Mouse (Mus musculus) liver, embryonic 16.5 days (tissue): ENCODE measurements at regions not wholly inside any gene's neighbourhood (a gene's known extent, or its start where the extent isn't known, plus 50 kb on each side); places are given as distances from the start of the nearest gene placed in this dataset.

Experiments used
- ATAC-seq: fragments of 200-750 bp; cut with Nextera tagmentation; 2 replicates; pipeline ENCODE4 v1.8.0; 2017; ENCODE audit warnings: low read depth, mild to moderate bottlenecking, moderate number of reproducible peaks, moderate library complexity
- H3K27ac ChIP-seq: fragments of 300-500 bp; sonication (generic); 2 replicates; pipeline ENCODE4 v1.5.1; 2014; ENCODE audit warnings: mild to moderate bottlenecking, low read length
- H3K27me3 ChIP-seq: fragments of 300-500 bp; sonication (generic); 2 replicates; pipeline ENCODE4 v1.6.1; 2014; ENCODE audit warnings: low read depth, low read length, mixed read lengths; ENCODE audit not compliant: control insufficient read depth, insufficient read depth
- H3K36me3 ChIP-seq: fragments of 300-500 bp; sonication (generic); 2 replicates; pipeline ENCODE4 v1.6.1; 2014; ENCODE audit warnings: mild to moderate bottlenecking; ENCODE audit not compliant: control insufficient read depth, insufficient read depth
- H3K4me1 ChIP-seq: fragments of 300-500 bp; sonication (generic); 2 replicates; pipeline ENCODE4 v1.6.1; 2014; ENCODE audit warnings: low read depth, low read length, mixed read lengths; ENCODE audit not compliant: control insufficient read depth
- H3K4me2 ChIP-seq: fragments of 300-500 bp; sonication (generic); 2 replicates; pipeline ENCODE4 v1.6.1; 2014; ENCODE audit warnings: low read depth, low read length, mixed read lengths
- H3K4me3 ChIP-seq: fragments of 300-500 bp; sonication (generic); 2 replicates; pipeline ENCODE4 v1.5.1; 2014; ENCODE audit warnings: low read depth, mild to moderate bottlenecking, low read length
- H3K9ac ChIP-seq: fragments of 300-500 bp; sonication (generic); 2 replicates; pipeline ENCODE4 v1.6.1; 2014; ENCODE audit warnings: low read depth, low read length
- H3K9me3 ChIP-seq: fragments of 300-500 bp; sonication (generic); replicated peaks from 2 replicates; pipeline ENCODE4 v1.6.1; 2016; ENCODE audit warnings: low read length; ENCODE audit not compliant: control insufficient read depth
- WGBS: fragments of 180-500 bp; shearing (Covaris S2); extraction: QIAGEN DNeasy Blood & Tissue Kit; methylation state at CpG from one replicate; pipeline ENCODE4 v1.1.7; 2014; ENCODE audit not compliant: insufficient replicate concordance; 5-methylcytosine and 5-hydroxymethylcytosine counted together

GRCm38 (mm10) chr9:61689939-61690338 lies 224.4 kb downstream of the Rplp1 start:
- ATAC-seq = no peak
- no peaks in the 10 kb centered on the region for H3K36me3 ChIP-seq
- no peaks in the 10 kb centered on the region for H3K9me3 ChIP-seq
- no peaks in the 10 kb centered on the region for H3K4me1 ChIP-seq
- no peak overlapping the region for H3K4me2 ChIP-seq
- H3K4me3 ChIP-seq = no peak overlapping the region
- H3K27ac ChIP-seq = no peak overlapping the region
- 71% methylated on average over 7 of the region's 7 CpGs for WGBS
- H3K9ac ChIP-seq = no peak overlapping the region
- no peaks in the 10 kb centered on the region for H3K27me3 ChIP-seq

GRCm38 (mm10) chr9:61689516-61689915 lies 224.8 kb downstream of the Rplp1 start:
- ATAC-seq = no peak

GRCm38 (mm10) chr9:61683557-61683956 lies 230.8 kb downstream of the Rplp1 start:
- H3K9ac ChIP-seq = no peak overlapping the region
- 47% methylated on average over 4 of the region's 4 CpGs for WGBS
- no peaks in the 10 kb centered on the region; the same call in 1 of the 2 replicates for H3K4me1 ChIP-seq

More at GRCm38 (mm10) chr9:61689516-61689915, 224.8 kb downstream of the Rplp1 start:
- Histone ChIP-seq H3K27ac (no peak overlapping the region), H3K36me3 (no peaks in the 10 kb centered on the region), H3K27me3 (no peaks in the 10 kb centered on the region), H3K4me2 (no peak overlapping the region), H3K4me1 (no peaks in the 10 kb centered on the region), H3K4me3 (no peak overlapping the region), H3K9ac (no peak overlapping the region), H3K9me3 (no peaks in the 10 kb centered on the region)
- 47% methylated on average over 5 of the region's 5 CpGs for WGBS

GRCm38 (mm10) chr9:61682744-61683259 lies 231.5 kb downstream of the Rplp1 start:
- H3K9me3 ChIP-seq = no peaks in the 10 kb centered on the region
- 37% methylated on average over 5 of the region's 5 CpGs for WGBS
- no peak overlapping the region for H3K4me2 ChIP-seq
- H3K27ac ChIP-seq = no peak overlapping the region
- H3K36me3 ChIP-seq = no peaks in the 10 kb centered on the region
- H3K9ac ChIP-seq = no peak overlapping the region
- H3K4me3 ChIP-seq = no peak overlapping the region
- no peaks in the 10 kb centered on the region; the same call in 1 of the 2 replicates for H3K4me1 ChIP-seq
- H3K27me3 ChIP-seq = no peaks in the 10 kb centered on the region
- ATAC-seq = no peak

More at GRCm38 (mm10) chr9:61683557-61683956, 230.8 kb downstream of the Rplp1 start:
- Histone ChIP-seq H3K4me2 (no peak overlapping the region), H3K4me3 (no peak overlapping the region), H3K27me3 (no peaks in the 10 kb centered on the region), H3K9me3 (no peaks in the 10 kb centered on the region), H3K27ac (no peak overlapping the region), H3K36me3 (no peaks in the 10 kb centered on the region)
- ATAC-seq = no peak

- no peak for ATAC-seq
- no peaks in the 10 kb centered on the region for H3K27me3 ChIP-seq
- H3K27ac ChIP-seq = no peak overlapping the region; the same call in 1 of the 2 replicates
- H3K36me3 ChIP-seq = no peaks in the 10 kb centered on the region
- 20% methylated on average over 4 of the region's 4 CpGs for WGBS
- H3K4me1 ChIP-seq = no peaks in the 10 kb centered on the region; the same call in 1 of the 2 replicates
- no peak overlapping the region for H3K4me3 ChIP-seq
- H3K9ac ChIP-seq = no peak overlapping the region
- no peak overlapping the region for H3K4me2 ChIP-seq
- H3K9me3 ChIP-seq = no peaks in the 10 kb centered on the region
Observed at GRCm38 (mm10) chr9:61682316-61682715, 232.0 kb downstream of the Rplp1 start.

GRCm38 (mm10) chr9:61681406-61681805 lies 232.9 kb downstream of the Rplp1 start:
- ATAC-seq = no peak
- Histone ChIP-seq H3K4me3 (no peak overlapping the region), H3K4me1 (no peaks in the 10 kb centered on the region; the same call in 1 of the 2 replicates), H3K27ac (no peak overlapping the region), H3K9ac (no peak overlapping the region), H3K27me3 (no peaks in the 10 kb centered on the region), H3K9me3 (no peaks in the 10 kb centered on the region), H3K36me3 (no peaks in the 10 kb centered on the region), H3K4me2 (no peak overlapping the region)
- 21% methylated on average over 5 of the region's 5 CpGs for WGBS

GRCm38 (mm10) chr9:61680911-61681311 lies 233.4 kb downstream of the Rplp1 start:
- Histone ChIP-seq H3K27me3 (no peaks in the 10 kb centered on the region), H3K9me3 (no peaks in the 10 kb centered on the region), H3K27ac (no peak overlapping the region), H3K4me3 (no peak overlapping the region), H3K4me1 (no peaks in the 10 kb centered on the region; the same call in 1 of the 2 replicates), H3K9ac (no peak overlapping the region), H3K36me3 (no peaks in the 10 kb centered on the region), H3K4me2 (no peak overlapping the region)
- no peak for ATAC-seq
- WGBS = 22% methylated on average over 5 of the region's 6 CpGs

- Histone ChIP-seq H3K4me2 (no peak overlapping the region), H3K9ac (no peak overlapping the region), H3K9me3 (no peaks in the 10 kb centered on the region), H3K27ac (no peak overlapping the region), H3K4me1 (no peaks in the 10 kb centered on the region; the same call in 1 of the 2 replicates), H3K27me3 (no peaks in the 10 kb centered on the region), H3K4me3 (no peak overlapping the region), H3K36me3 (no peaks in the 10 kb centered on the region)
- WGBS = 25% methylated on average over 6 of the region's 6 CpGs
- no peak for ATAC-seq
Observed at GRCm38 (mm10) chr9:61679686-61680085, 234.7 kb downstream of the Rplp1 start.

GRCm38 (mm10) chr9:61677603-61678002 lies 236.7 kb downstream of the Rplp1 start:
- WGBS = 28% methylated on average over 3 of the region's 3 CpGs
- Histone ChIP-seq H3K9me3 (no peaks in the 10 kb centered on the region), H3K27me3 (no peaks in the 10 kb centered on the region), H3K4me1 (no peaks in the 10 kb centered on the region; the same call in 1 of the 2 replicates), H3K4me2 (no peak overlapping the region), H3K36me3 (no peaks in the 10 kb centered on the region), H3K9ac (no peak overlapping the region), H3K4me3 (no peak overlapping the region), H3K27ac (no peak overlapping the region)
- no peak for ATAC-seq
